Mouse (Mus musculus): ENCODE measurements around the gene Lor. TPM values are rescaled to one million over a fixed set of nuclear protein-coding genes. Genes with fewer than 3 reads are reported as not detected.

The Lor gene
- polyA plus RNA-seq, 1 experiment from 2014 or later: 1.2 TPM

DNA sequence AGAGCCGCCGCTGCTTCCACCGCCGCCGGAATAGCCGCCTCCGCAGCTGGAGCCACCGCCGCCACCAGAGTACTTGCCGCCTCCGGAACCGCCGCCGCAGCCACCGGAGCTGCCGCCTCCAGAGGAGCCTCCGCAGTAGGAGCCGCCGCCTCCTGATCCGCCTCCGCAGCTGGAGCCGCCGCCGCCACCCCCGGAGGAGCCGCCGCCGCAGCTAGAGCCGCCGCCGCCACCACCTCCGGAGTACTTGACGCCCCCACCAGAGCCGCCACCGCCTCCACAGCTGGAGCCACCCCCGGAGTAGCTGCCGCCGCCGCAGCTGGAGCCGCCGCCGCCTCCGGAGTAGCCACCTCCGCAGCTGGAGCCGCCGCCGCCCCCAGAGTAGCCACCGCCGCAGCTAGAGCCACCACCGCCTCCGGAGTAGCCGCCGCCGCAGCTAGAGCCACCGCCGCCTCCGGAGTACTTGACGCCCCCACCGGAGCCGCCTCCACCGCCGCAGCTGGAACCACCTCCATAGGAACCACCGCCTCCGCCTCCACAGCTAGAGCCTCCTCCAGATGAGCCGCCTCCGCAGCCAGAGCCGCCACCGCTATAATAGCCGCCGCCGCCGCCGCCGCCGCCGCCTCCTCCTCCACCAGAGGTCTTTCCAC lies 1.5 kb downstream of the Lor start:
- under 1% methylated on average over 46 of the region's 76 CpGs for WGBS
- no peaks in the 10 kb centered on the region for H3K4me1 ChIP-seq (ENCODE audit: insufficient read depth, low read depth, low read length)
- no peaks in the 10 kb centered on the region for H3K9me3 ChIP-seq (ENCODE audit: low read length)
- H3K4me2 ChIP-seq (replicated peaks; ENCODE audit: low read depth, low read length): peak overlapping the region; percentile 100
- ATAC-seq: peak; percentile 72
- peaks cover 15% of the 10 kb centered on the region; the same call in 1 of the 2 replicates for H3K27me3 ChIP-seq (replicated peaks; ENCODE audit: insufficient read depth, low read length)
- no peaks in the 10 kb centered on the region for H3K36me3 ChIP-seq (ENCODE audit: insufficient read depth, low read length)
- DNase-seq (ENCODE audit: low spot score): peak; percentile 57
- no peak overlapping the region for H3K27ac ChIP-seq (ENCODE audit: low read length)
- TF ChIP-seq EP300 (IDR thresholded peaks at IDR 0.05) (no peak), CTCF (IDR thresholded peaks at IDR 0.05) (no peak)
- no peak overlapping the region for H3K9ac ChIP-seq (replicated peaks; ENCODE audit: low read depth)
- H3K4me3 ChIP-seq (ENCODE audit: low read depth, low read length): peak overlapping the region; percentile 67

DNA sequence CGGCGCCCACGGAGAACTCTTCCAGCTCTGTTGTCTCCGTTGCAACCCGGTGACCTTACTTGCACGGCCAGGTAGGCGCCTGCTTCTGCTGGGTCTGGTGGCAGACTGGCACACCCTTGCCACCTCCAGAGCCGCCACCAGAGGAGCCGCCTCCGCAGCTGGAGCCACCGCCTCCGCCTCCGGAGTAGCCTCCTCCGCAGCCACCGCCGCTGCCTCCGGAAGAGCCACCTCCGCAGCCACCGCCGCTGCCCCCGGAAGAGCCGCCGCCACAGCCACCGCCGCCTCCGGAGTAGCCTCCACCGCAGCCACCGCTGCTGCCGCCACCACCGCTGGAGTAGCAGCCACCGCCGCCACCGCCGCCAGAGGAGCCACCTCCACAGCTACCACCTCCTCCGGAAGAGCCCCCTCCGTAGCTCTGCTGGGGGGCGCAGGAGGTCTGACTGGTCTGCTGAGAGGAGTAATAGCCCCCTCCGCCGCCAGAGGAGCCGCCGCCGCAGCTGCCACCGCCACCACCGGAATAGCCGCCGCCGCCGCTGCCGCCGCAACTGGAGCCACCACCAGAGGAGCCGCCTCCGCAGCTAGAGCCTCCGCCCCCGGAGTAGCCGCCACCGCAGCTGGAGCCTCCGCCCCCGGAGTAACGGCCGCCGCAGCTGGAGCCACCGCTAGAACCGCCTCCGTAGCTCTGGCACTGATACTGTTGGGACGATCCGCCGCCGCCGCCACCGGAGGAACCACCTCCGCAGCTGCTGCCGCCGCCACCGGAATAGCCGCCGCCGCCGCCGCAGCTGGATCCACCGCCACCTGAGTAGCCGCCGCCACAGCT lies 2.3 kb downstream of the Lor start:
- no peaks in the 10 kb centered on the region for H3K4me1 ChIP-seq (ENCODE audit: insufficient read depth, low read depth, low read length)
- peak; percentile 67 for DNase-seq (ENCODE audit: low spot score)
- H3K27me3 ChIP-seq (replicated peaks; ENCODE audit: insufficient read depth, low read length): peaks cover 15% of the 10 kb centered on the region; the same call in 1 of the 2 replicates
- peak overlapping the region; percentile 100 for H3K4me2 ChIP-seq (replicated peaks; ENCODE audit: low read depth, low read length)
- H3K9ac ChIP-seq (replicated peaks; ENCODE audit: low read depth): no peak overlapping the region; the same call in 1 of the 2 replicates
- peak; percentile 87 for ATAC-seq
- TF ChIP-seq CTCF (IDR thresholded peaks at IDR 0.05) (peak; percentile 19), EP300 (IDR thresholded peaks at IDR 0.05) (no peak)
- no peaks in the 10 kb centered on the region for H3K36me3 ChIP-seq (ENCODE audit: insufficient read depth, low read length)
- 1% methylated on average over 56 of the region's 82 CpGs for WGBS
- H3K4me3 ChIP-seq (ENCODE audit: low read depth, low read length): peak overlapping the region; percentile 67
- no peaks in the 10 kb centered on the region for H3K9me3 ChIP-seq (ENCODE audit: low read length)
- no peak overlapping the region for H3K27ac ChIP-seq (ENCODE audit: low read length)

DNA sequence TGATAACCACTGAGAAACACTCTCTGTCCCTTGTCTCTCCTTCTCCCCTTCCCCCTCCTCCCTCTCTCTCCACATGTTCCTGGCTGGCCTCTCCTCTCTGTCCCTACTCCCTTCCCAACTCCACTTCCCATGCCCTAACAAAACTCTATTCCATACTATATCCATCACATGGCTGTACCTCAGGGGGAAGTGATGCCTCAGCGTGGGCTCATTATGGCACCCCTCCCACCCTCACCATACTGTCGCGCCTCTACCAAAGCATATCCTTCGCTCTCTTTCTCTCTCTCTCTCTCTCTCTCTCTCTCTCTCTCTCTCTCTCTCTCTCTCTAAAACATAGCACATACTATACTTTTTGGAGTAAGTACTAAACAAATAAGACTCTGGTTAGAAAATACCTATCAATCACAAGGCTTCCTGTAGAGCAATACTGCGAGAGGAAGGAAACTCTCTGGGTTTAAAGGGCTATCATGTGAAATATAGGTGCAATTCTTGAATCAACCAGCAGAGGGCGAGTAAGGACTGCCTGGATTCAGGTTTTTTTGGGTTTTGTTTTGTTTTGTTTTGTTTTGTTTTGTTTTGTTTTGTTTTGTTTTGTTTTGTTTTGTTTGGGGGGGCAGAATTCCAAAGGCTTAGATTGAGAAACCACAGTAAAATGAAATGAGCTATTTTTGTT lies 32.4 kb downstream of the Lor start:
- H3K36me3 ChIP-seq (ENCODE audit: insufficient read depth, low read length): no peaks in the 10 kb centered on the region
- ATAC-seq: no peak
- TF ChIP-seq CTCF (IDR thresholded peaks at IDR 0.05): peak; percentile 80
- no peak for TF ChIP-seq EP300 (IDR thresholded peaks at IDR 0.05)
- no peaks in the 10 kb centered on the region for H3K27me3 ChIP-seq (replicated peaks; ENCODE audit: insufficient read depth, low read length)
- H3K9me3 ChIP-seq (ENCODE audit: low read length): no peaks in the 10 kb centered on the region
- H3K4me3 ChIP-seq (ENCODE audit: low read depth, low read length): no peak overlapping the region
- no peaks in the 10 kb centered on the region for H3K4me1 ChIP-seq (ENCODE audit: insufficient read depth, low read depth, low read length)
- H3K4me2 ChIP-seq (replicated peaks; ENCODE audit: low read depth, low read length): no peak overlapping the region
- no peak overlapping the region for H3K27ac ChIP-seq (ENCODE audit: low read length)
- 54% methylated on average over 6 of the region's 6 CpGs for WGBS
- DNase-seq (ENCODE audit: low spot score): peak; percentile 28
- no peak overlapping the region for H3K9ac ChIP-seq (replicated peaks; ENCODE audit: low read depth)

DNA sequence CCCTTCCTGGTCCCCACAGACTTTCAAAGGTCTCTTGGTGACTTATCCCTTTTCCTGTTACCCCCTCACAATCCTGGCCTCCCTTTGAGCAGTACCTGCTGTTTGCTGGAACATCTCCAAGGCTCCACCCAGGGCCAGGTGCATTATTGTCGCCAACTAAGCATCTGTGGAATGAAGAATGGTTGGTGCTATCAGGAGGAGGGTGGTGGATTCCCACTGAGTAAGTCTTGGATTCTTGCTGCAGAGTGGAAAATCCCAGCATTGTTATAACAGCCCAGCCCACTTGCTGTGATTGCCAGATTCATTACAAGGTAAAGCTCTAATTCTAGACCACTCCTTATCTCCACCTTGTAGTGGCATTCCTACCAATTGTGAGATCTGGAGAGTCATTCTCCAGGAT lies 49.0 kb downstream of the Lor start:
- DNase-seq (ENCODE audit: low spot score): peak; percentile 11
- WGBS: 30% methylated on average over 1 of the region's 1 CpGs
- no peak overlapping the region for H3K9ac ChIP-seq (replicated peaks; ENCODE audit: low read depth)

DNA sequence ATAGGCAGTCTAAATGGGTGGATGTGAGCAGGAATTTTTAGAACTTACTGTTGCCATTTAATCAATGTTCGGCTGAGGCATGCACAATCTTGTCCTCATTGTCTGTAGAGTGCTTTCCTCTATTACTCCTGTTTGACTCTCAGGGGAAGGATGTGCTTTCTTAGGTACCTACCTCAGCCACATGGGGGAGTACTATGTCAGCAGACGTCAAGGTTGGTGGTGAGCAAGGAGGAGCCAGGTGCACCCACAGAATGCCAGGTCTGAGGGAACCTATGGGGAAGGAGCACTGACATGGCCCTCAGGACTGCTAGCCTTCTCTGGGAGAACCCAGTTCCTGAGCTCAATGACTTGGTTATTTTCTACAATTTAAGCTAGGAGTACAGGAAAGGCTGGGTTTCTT lies 49.7 kb downstream of the Lor start:
- no peak overlapping the region for H3K4me2 ChIP-seq (replicated peaks; ENCODE audit: low read depth, low read length)
- TF ChIP-seq EP300 (IDR thresholded peaks at IDR 0.05) (no peak), CTCF (IDR thresholded peaks at IDR 0.05) (peak; percentile 24; the same call in 1 of the 2 replicates)
- H3K36me3 ChIP-seq (ENCODE audit: insufficient read depth, low read length): no peaks in the 10 kb centered on the region
- WGBS: 47% methylated on average over 2 of the region's 2 CpGs
- no peak overlapping the region for H3K27ac ChIP-seq (ENCODE audit: low read length)
- no peak for ATAC-seq
- H3K27me3 ChIP-seq (replicated peaks; ENCODE audit: insufficient read depth, low read length): no peaks in the 10 kb centered on the region
- H3K9ac ChIP-seq (replicated peaks; ENCODE audit: low read depth): no peak overlapping the region
- no peaks in the 10 kb centered on the region for H3K9me3 ChIP-seq (ENCODE audit: low read length)
- H3K4me1 ChIP-seq (ENCODE audit: insufficient read depth, low read depth, low read length): no peaks in the 10 kb centered on the region
- no peak for DNase-seq (ENCODE audit: low spot score)
- H3K4me3 ChIP-seq (ENCODE audit: low read depth, low read length): no peak overlapping the region

More for the DNA sequence above, 49.0 kb downstream of the Lor start:
- TF ChIP-seq EP300 (IDR thresholded peaks at IDR 0.05): no peak
- TF ChIP-seq CTCF (IDR thresholded peaks at IDR 0.05): no peak
- no peak overlapping the region for H3K4me2 ChIP-seq (replicated peaks; ENCODE audit: low read depth, low read length)
- no peak overlapping the region for H3K27ac ChIP-seq (ENCODE audit: low read length)
- ATAC-seq: peak; percentile 37; the same call in 1 of the 2 replicates
- no peaks in the 10 kb centered on the region for H3K36me3 ChIP-seq (ENCODE audit: insufficient read depth, low read length)
- H3K4me1 ChIP-seq (ENCODE audit: insufficient read depth, low read depth, low read length): no peaks in the 10 kb centered on the region
- no peaks in the 10 kb centered on the region for H3K9me3 ChIP-seq (ENCODE audit: low read length)
- no peak overlapping the region for H3K4me3 ChIP-seq (ENCODE audit: low read depth, low read length)
- H3K27me3 ChIP-seq (replicated peaks; ENCODE audit: insufficient read depth, low read length): no peaks in the 10 kb centered on the region

Small RNA genes lying within 50 kb of the gene (microRNA-seq; reads per million reads assigned to microRNA genes)
- not detected for gene Gm25145

Other genes starting within 250 kb of the Lor start
- not detected in 2 replicates for gene Pglyrp3, start 68.6 kb downstream of the Lor start, polyA plus RNA-seq (2015; fragmentation: Nextera tagmentation; extraction: Ambion mirVana)
- gene Prr9, start 40.8 kb upstream of the Lor start, polyA plus RNA-seq (2015; fragmentation: Nextera tagmentation; extraction: Ambion mirVana): not detected in 2 replicates
- gene Lelp1, start 59.6 kb upstream of the Lor start, polyA plus RNA-seq (2015; fragmentation: Nextera tagmentation; extraction: Ambion mirVana): not detected in 2 replicates
- 0.05 and 0.06 TPM in 2 replicates for gene Sprr2a1, start 132.7 kb upstream of the Lor start, polyA plus RNA-seq (2015; fragmentation: Nextera tagmentation; extraction: Ambion mirVana)
- 0.41 TPM in 1 of 2 replicates, not detected in the other for gene Sprr2a2, start 132.8 kb upstream of the Lor start, polyA plus RNA-seq (2015; fragmentation: Nextera tagmentation; extraction: Ambion mirVana)
- not detected in 2 replicates for gene Sprr2a3, start 202.3 kb upstream of the Lor start, polyA plus RNA-seq (2015; fragmentation: Nextera tagmentation; extraction: Ambion mirVana)
- gene Sprr2b, start 233.5 kb upstream of the Lor start, polyA plus RNA-seq (2015; fragmentation: Nextera tagmentation; extraction: Ambion mirVana): not detected in 2 replicates